ENCODE assay signal across 8 mouse cellular contexts in genomic region chr10:80677128-80677875, GRCm38 (mm10). TPM values are rescaled to one million over a fixed set of nuclear protein-coding genes. Genes with fewer than 3 reads are reported as not detected.
A peak's percentile ranks its signal among the peaks of the same experiment; 100 is the strongest.
DNase-seq lines count a peak whose midpoint lies in the region; ATAC-seq lines count a peak whose summit lies in the region.

No protein-coding gene starts in this region.

- H3K4me1 ChIP-seq in lung, embryonic 15.5 days, result peaks cover 60% of the 10 kb centered on the region
- H3K4me1 ChIP-seq in brown adipose tissue, adult 24 weeks (ENCODE audit: control insufficient read depth, insufficient read depth, insufficient read length, low read length), result peaks cover 22% of the 10 kb centered on the region
- H3K4me1 ChIP-seq in hindbrain, embryonic 12.5 days, result peaks cover 64% of the 10 kb centered on the region
- peaks cover 69% of the 10 kb centered on the region for H3K4me1 ChIP-seq in liver, embryonic 16.5 days (ENCODE audit: control insufficient read depth, low read depth, low read length)
- H3K4me1 ChIP-seq in stomach, embryonic 16.5 days (ENCODE audit: control insufficient read depth, insufficient read depth, low read length), result peaks cover 57% of the 10 kb centered on the region

- no peak for ATAC-seq in lung, embryonic 15.5 days (ENCODE audit: borderline replicate concordance, extremely low read depth, low FRiP score, low TSS enrichment)
- peak; percentile 1; the same call in 1 of the 2 replicates for ATAC-seq in hindbrain, embryonic 12.5 days (ENCODE audit: low FRiP score)
- no peak for ATAC-seq in liver, embryonic 16.5 days (ENCODE audit: low read depth)
- no peak for ATAC-seq in stomach, embryonic 16.5 days (ENCODE audit: insufficient read depth, low FRiP score)

- H3K27me3 ChIP-seq in lung, embryonic 15.5 days, result no peaks in the 10 kb centered on the region
- H3K27me3 ChIP-seq in hindbrain, embryonic 12.5 days, result no peaks in the 10 kb centered on the region
- H3K27me3 ChIP-seq in liver, embryonic 16.5 days (ENCODE audit: control insufficient read depth, insufficient read depth, low read depth, low read length), result no peaks in the 10 kb centered on the region
- H3K27me3 ChIP-seq in stomach, embryonic 16.5 days (ENCODE audit: control insufficient read depth, insufficient read depth, low read length), result no peaks in the 10 kb centered on the region

- peak overlapping the region; percentile 66 for H3K9ac ChIP-seq in lung, embryonic 15.5 days
- peak overlapping the region; percentile 79 for H3K9ac ChIP-seq in hindbrain, embryonic 12.5 days
- peak overlapping the region; percentile 73 for H3K9ac ChIP-seq in liver, embryonic 16.5 days (ENCODE audit: low read depth, low read length)
- peak overlapping the region; percentile 77 for H3K9ac ChIP-seq in stomach, embryonic 16.5 days (ENCODE audit: low read length)

- peaks cover 4% of the 10 kb centered on the region for H3K36me3 ChIP-seq in lung, embryonic 15.5 days
- no peaks in the 10 kb centered on the region for H3K36me3 ChIP-seq in hindbrain, embryonic 12.5 days
- no peaks in the 10 kb centered on the region for H3K36me3 ChIP-seq in liver, embryonic 16.5 days (ENCODE audit: control insufficient read depth, insufficient read depth)
- H3K36me3 ChIP-seq in stomach, embryonic 16.5 days (ENCODE audit: control insufficient read depth, insufficient read depth, low read length), result no peaks in the 10 kb centered on the region

- DNase-seq in lung, postnatal 10 days, result no peak
- DNase-seq in left cerebral cortex, postnatal 14 days (ENCODE audit: low spot score in 2 of 2), result no peak
- DNase-seq in urinary bladder, postnatal 10 days (ENCODE audit: low spot score), result no peak

- no peaks in the 10 kb centered on the region for H3K9me3 ChIP-seq in lung, embryonic 15.5 days
- no peaks in the 10 kb centered on the region for H3K9me3 ChIP-seq in hindbrain, embryonic 12.5 days (replicated peaks)
- no peaks in the 10 kb centered on the region for H3K9me3 ChIP-seq in liver, embryonic 16.5 days (replicated peaks; ENCODE audit: control insufficient read depth, low read length)
- H3K9me3 ChIP-seq in stomach, embryonic 16.5 days (replicated peaks; ENCODE audit: control insufficient read depth, low read length), result no peaks in the 10 kb centered on the region

- intact Hi-C loops in left cerebral cortex, postnatal 14 days (cut with DNase I), result no loop called here

- H3K4me2 ChIP-seq in lung, embryonic 15.5 days, result peak overlapping the region; percentile 77
- H3K4me2 ChIP-seq in hindbrain, embryonic 12.5 days (replicated peaks), result peak overlapping the region; percentile 96
- H3K4me2 ChIP-seq in liver, embryonic 16.5 days (ENCODE audit: low read depth, low read length), result peak overlapping the region; percentile 80
- peak overlapping the region; percentile 90 for H3K4me2 ChIP-seq in stomach, embryonic 16.5 days (ENCODE audit: low read depth, low read length)

- WGBS in lung, embryonic 15.5 days, result 20% methylated on average over 9 of the region's 9 CpGs
- 49% methylated on average over 9 of the region's 9 CpGs for WGBS in hindbrain, embryonic 12.5 days
- 4% methylated on average over 9 of the region's 9 CpGs for WGBS in liver, embryonic 16.5 days (ENCODE audit: insufficient replicate concordance)
- WGBS in stomach, embryonic 16.5 days, result 22% methylated on average over 9 of the region's 9 CpGs

- peak overlapping the region; percentile 90 for H3K4me3 ChIP-seq in lung, embryonic 15.5 days
- H3K4me3 ChIP-seq in brown adipose tissue, adult 24 weeks (ENCODE audit: insufficient read depth, low read depth, low read length), result peak overlapping the region; percentile 68
- H3K4me3 ChIP-seq in hindbrain, embryonic 12.5 days, result peak overlapping the region; percentile 72
- H3K4me3 ChIP-seq in liver, embryonic 16.5 days (ENCODE audit: low read depth, low read length), result peak overlapping the region; percentile 93
- H3K4me3 ChIP-seq in stomach, embryonic 16.5 days (replicated peaks; ENCODE audit: low read length), result peak overlapping the region; percentile 98

- peak overlapping the region; percentile 98 for H3K27ac ChIP-seq in lung, embryonic 15.5 days
- H3K27ac ChIP-seq in brown adipose tissue, adult 24 weeks (replicated peaks; ENCODE audit: low read depth, low read length), result peak overlapping the region; percentile 100
- peak overlapping the region; percentile 97 for H3K27ac ChIP-seq in hindbrain, embryonic 12.5 days
- peak overlapping the region; percentile 100 for H3K27ac ChIP-seq in liver, embryonic 16.5 days (ENCODE audit: low read length)
- peak overlapping the region; percentile 100 for H3K27ac ChIP-seq in stomach, embryonic 16.5 days (ENCODE audit: low read length)

RNA-seq across cellular contexts. Expression of gene Mknk2, which starts 0.6 kb away (rescaled TPM):
- 99.8 and 104 TPM in 2 replicates for polyA plus RNA-seq in lung, embryonic 15.5 days (2015; fragmentation: Nextera tagmentation; extraction: Ambion mirVana)
- 313 and 519 TPM in 2 replicates for polyA plus RNA-seq in brown adipose tissue, adult 24 weeks (2012; ENCODE audit: insufficient read depth, insufficient read length, missing spikeins)
- polyA plus RNA-seq in hindbrain, embryonic 12.5 days (2016; fragmentation: Nextera tagmentation; extraction: Ambion mirVana), result 88.1 and 90.3 TPM in 2 replicates
- polyA plus RNA-seq in liver, embryonic 16.5 days (2015; fragmentation: Nextera tagmentation; extraction: Ambion mirVana), result 41.5 and 54.4 TPM in 2 replicates
- 42.8 and 45.1 TPM in 2 replicates for polyA plus RNA-seq in stomach, embryonic 16.5 days (2015; fragmentation: Nextera tagmentation; extraction: Ambion mirVana)
- 10 to 100 TPM; 38.4 to 46.7 TPM for total RNA-seq in left cerebral cortex, postnatal 14 days (2021)

RNA-seq across cellular contexts. Expression of gene Btbd2, which starts 20.4 kb away (rescaled TPM):
- 83.0 and 85.2 TPM in 2 replicates for polyA plus RNA-seq in lung, embryonic 15.5 days (2015; fragmentation: Nextera tagmentation; extraction: Ambion mirVana)
- 20.6 and 33.9 TPM in 2 replicates for polyA plus RNA-seq in brown adipose tissue, adult 24 weeks (2012; ENCODE audit: insufficient read depth, insufficient read length, missing spikeins)
- polyA plus RNA-seq in hindbrain, embryonic 12.5 days (2016; fragmentation: Nextera tagmentation; extraction: Ambion mirVana), result 87.8 and 96.4 TPM in 2 replicates
- 2.8 and 5.1 TPM in 2 replicates for polyA plus RNA-seq in liver, embryonic 16.5 days (2015; fragmentation: Nextera tagmentation; extraction: Ambion mirVana)
- 11.5 and 12.7 TPM in 2 replicates for polyA plus RNA-seq in stomach, embryonic 16.5 days (2015; fragmentation: Nextera tagmentation; extraction: Ambion mirVana)
- 10 to 100 TPM; 88.3 to 93.5 TPM for total RNA-seq in left cerebral cortex, postnatal 14 days (2021)

RNA-seq across cellular contexts. Expression of gene Mob3a, which starts 24.5 kb away (rescaled TPM):
- polyA plus RNA-seq in lung, embryonic 15.5 days (2015; fragmentation: Nextera tagmentation; extraction: Ambion mirVana), result 44.5 and 44.7 TPM in 2 replicates
- 5.2 and 12.0 TPM in 2 replicates for polyA plus RNA-seq in brown adipose tissue, adult 24 weeks (2012; ENCODE audit: insufficient read depth, insufficient read length, missing spikeins)
- polyA plus RNA-seq in hindbrain, embryonic 12.5 days (2016; fragmentation: Nextera tagmentation; extraction: Ambion mirVana), result 56.5 and 62.9 TPM in 2 replicates
- polyA plus RNA-seq in liver, embryonic 16.5 days (2015; fragmentation: Nextera tagmentation; extraction: Ambion mirVana), result 26.1 and 27.4 TPM in 2 replicates
- 51.6 and 57.5 TPM in 2 replicates for polyA plus RNA-seq in stomach, embryonic 16.5 days (2015; fragmentation: Nextera tagmentation; extraction: Ambion mirVana)
- total RNA-seq in left cerebral cortex, postnatal 14 days (2021), result 10 to 100 TPM; 15.0 to 20.2 TPM

RNA-seq across cellular contexts. Expression of gene Izumo4, which starts 24.7 kb away (rescaled TPM):
- polyA plus RNA-seq in lung, embryonic 15.5 days (2015; fragmentation: Nextera tagmentation; extraction: Ambion mirVana), result 19.8 and 23.0 TPM in 2 replicates
- 2.5 and 5.0 TPM in 2 replicates for polyA plus RNA-seq in brown adipose tissue, adult 24 weeks (2012; ENCODE audit: insufficient read depth, insufficient read length, missing spikeins)
- polyA plus RNA-seq in hindbrain, embryonic 12.5 days (2016; fragmentation: Nextera tagmentation; extraction: Ambion mirVana), result 27.1 and 30.5 TPM in 2 replicates
- 9.3 and 10.4 TPM in 2 replicates for polyA plus RNA-seq in liver, embryonic 16.5 days (2015; fragmentation: Nextera tagmentation; extraction: Ambion mirVana)
- 25.5 and 28.7 TPM in 2 replicates for polyA plus RNA-seq in stomach, embryonic 16.5 days (2015; fragmentation: Nextera tagmentation; extraction: Ambion mirVana)
- 10 to 100 TPM; 52.8 to 55.3 TPM for total RNA-seq in left cerebral cortex, postnatal 14 days (2021)

RNA-seq across cellular contexts. Expression of gene Csnk1g2, which starts 54.7 kb away (rescaled TPM):
- polyA plus RNA-seq in lung, embryonic 15.5 days (2015; fragmentation: Nextera tagmentation; extraction: Ambion mirVana), result 142 and 152 TPM in 2 replicates
- polyA plus RNA-seq in brown adipose tissue, adult 24 weeks (2012; ENCODE audit: insufficient read depth, insufficient read length, missing spikeins), result 50.9 and 67.7 TPM in 2 replicates
- polyA plus RNA-seq in hindbrain, embryonic 12.5 days (2016; fragmentation: Nextera tagmentation; extraction: Ambion mirVana), result 190 and 192 TPM in 2 replicates
- 5.0 and 9.8 TPM in 2 replicates for polyA plus RNA-seq in liver, embryonic 16.5 days (2015; fragmentation: Nextera tagmentation; extraction: Ambion mirVana)
- polyA plus RNA-seq in stomach, embryonic 16.5 days (2015; fragmentation: Nextera tagmentation; extraction: Ambion mirVana), result 18.1 TPM in 2 replicates
- 100 to 1,000 TPM; 188 to 196 TPM for total RNA-seq in left cerebral cortex, postnatal 14 days (2021)
